Mouse (Mus musculus) forebrain, postnatal 0 days (tissue): ENCODE results near the gene Foxf1. TPM values are rescaled to one million over a fixed set of nuclear protein-coding genes. Genes with fewer than 3 reads are reported as not detected.

ENCODE experiments used
- ATAC-seq: fragments of 200-750 bp; cut with Nextera tagmentation; 2 replicates; pipeline ENCODE4 v1.8.0; 2017; ENCODE audit warnings: mild to moderate bottlenecking, moderate library complexity
- DNase-seq: peaks from one replicate; pipeline ENCODE4 v3.0.0-alpha.2; 2015
- H3K27ac ChIP-seq: fragments of 300-500 bp; sonication (generic); 2 replicates; pipeline ENCODE4 v1.5.1; 2014; ENCODE audit warnings: low read depth, mild to moderate bottlenecking, antibody characterized with exemption, low read length, moderate library complexity, mixed read lengths
- H3K27me3 ChIP-seq: fragments of 300-500 bp; sonication (generic); 2 replicates; pipeline ENCODE4 v1.6.1; 2014; ENCODE audit warnings: mild to moderate bottlenecking, low read length, mixed read lengths; ENCODE audit not compliant: insufficient read depth
- H3K36me3 ChIP-seq: fragments of 300-500 bp; sonication (generic); 2 replicates; pipeline ENCODE4 v1.6.1; 2014; ENCODE audit warnings: mild to moderate bottlenecking, moderate library complexity; ENCODE audit not compliant: insufficient read depth
- H3K4me1 ChIP-seq: fragments of 300-500 bp; sonication (generic); 2 replicates; pipeline ENCODE4 v1.6.1; 2014; ENCODE audit warnings: antibody characterized with exemption; ENCODE audit not compliant: insufficient read depth
- H3K4me2 ChIP-seq: fragments of 300-500 bp; sonication (generic); 2 replicates; pipeline ENCODE4 v1.6.1; 2014; ENCODE audit warnings: low read depth, mild to moderate bottlenecking, moderate library complexity
- H3K4me3 ChIP-seq: fragments of 300-500 bp; sonication (generic); 2 replicates; pipeline ENCODE4 v1.5.1; 2014; ENCODE audit warnings: low read depth, low read length, mixed read lengths
- H3K9ac ChIP-seq: fragments of 300-500 bp; sonication (generic); 2 replicates; pipeline ENCODE4 v1.6.1; 2014; ENCODE audit warnings: mild to moderate bottlenecking
- H3K9me3 ChIP-seq: fragments of 300-500 bp; sonication (generic); 2 replicates; pipeline ENCODE4 v1.6.1; 2016; ENCODE audit warnings: low read length
- CTCF ChIP-seq: sonication (generic); IDR thresholded peaks from 2 replicates; pipeline ENCODE4 v1.5.1; 2016; ENCODE audit warnings: antibody characterized with exemption, control low read depth, low read depth
- WGBS: fragments of 180-500 bp; shearing (Covaris S2); extraction: QIAGEN DNeasy Blood & Tissue Kit; methylation state at CpG from one replicate; pipeline ENCODE4 v1.1.7; 2014; 5-methylcytosine and 5-hydroxymethylcytosine counted together
- polyA plus RNA-seq: library from polyadenylated mRNA; unstranded; fragments of >200 nt; fragmentation: Nextera tagmentation; extraction: Ambion mirVana; gene quantifications from 2 replicates; pipeline ENCODE4 v1.2.1, GENCODE M21; 2015
- total RNA-seq: library from RNA; depleted of rRNA; stranded (reverse); fragments of >200 nt; gene quantifications from 2 replicates; pipeline ENCODE4 v1.2.3, GENCODE M21; 2014

Gene Foxf1
- total and polyA plus RNA-seq, 2 experiments from 2014 or later: 1.4 to 2.3 TPM

GRCm38 (mm10) chr8:121104049-121104818 is 20.0 kb downstream of the Foxf1 start:
- no peak overlapping the region for H3K4me2 ChIP-seq
- WGBS: 53% methylated on average over 17 of the region's 17 CpGs
- H3K9me3 ChIP-seq: no peaks in the 10 kb centered on the region
- peak; percentile 97 for TF ChIP-seq CTCF
- DNase-seq (peak; percentile 89), ATAC-seq (0 out of 2 replicates have a peak, but pooled peaks have one; percentile 30)
- H3K27ac ChIP-seq: no peak overlapping the region
- H3K9ac ChIP-seq: no peak overlapping the region
- H3K4me1 ChIP-seq: peaks cover 7% of the 10 kb centered on the region; the same call in 1 of the 2 replicates
- H3K27me3 ChIP-seq: no peaks in the 10 kb centered on the region
- H3K4me3 ChIP-seq: no peak overlapping the region
- H3K36me3 ChIP-seq: peaks cover 49% of the 10 kb centered on the region

- DNase-seq: peak; percentile 100
- H3K4me2 ChIP-seq: peak within 1 kb of the TSS; percentile 88
- H3K9me3 ChIP-seq: no peaks in the 10 kb centered on the region
- TF ChIP-seq CTCF: peak; percentile 47
- peak within 1 kb of the TSS; percentile 85 for H3K27ac ChIP-seq
- H3K4me1 ChIP-seq: peaks cover 7% of the 10 kb centered on the region; the same call in 1 of the 2 replicates
- peak within 1 kb of the TSS; percentile 88 for H3K4me3 ChIP-seq
- ATAC-seq: peak; percentile 99
- peak within 1 kb of the TSS; percentile 90 for H3K9ac ChIP-seq
- WGBS: 1% methylated on average over 75 of the region's 75 CpGs
- H3K36me3 ChIP-seq: peaks cover 14% of the 10 kb centered on the region
- peaks cover 6% of the 10 kb centered on the region for H3K27me3 ChIP-seq
Measured at GRCm38 (mm10) chr8:121107668-121108656, 23.8 kb downstream of the Foxf1 start, which contains the start of gene Mthfsd. Mthfsd (minus strand) TSS chr8:121108392.

- Histone ChIP-seq H3K4me2 (peak overlapping the region; percentile 88), H3K9ac (peak overlapping the region; percentile 90), H3K27ac (no peak overlapping the region), H3K4me1 (peaks cover 7% of the 10 kb centered on the region; the same call in 1 of the 2 replicates), H3K4me3 (peak overlapping the region; percentile 88), H3K27me3 (peaks cover 10% of the 10 kb centered on the region), H3K9me3 (no peaks in the 10 kb centered on the region), H3K36me3 (peaks cover 10% of the 10 kb centered on the region)
- DNase-seq (no peak), ATAC-seq (no peak)
- WGBS: 10% methylated on average over 5 of the region's 5 CpGs
- TF ChIP-seq CTCF: no peak
Measured at GRCm38 (mm10) chr8:121108657-121109056, 24.5 kb downstream of the Foxf1 start.

GRCm38 (mm10) chr8:121111145-121111907 is 27.1 kb downstream of the Foxf1 start:
- 47% methylated on average over 7 of the region's 7 CpGs for WGBS
- no peak overlapping the region for H3K4me3 ChIP-seq
- no peak overlapping the region for H3K9ac ChIP-seq
- H3K27ac ChIP-seq: no peak overlapping the region
- H3K9me3 ChIP-seq: no peaks in the 10 kb centered on the region
- peaks cover 36% of the 10 kb centered on the region for H3K27me3 ChIP-seq
- ATAC-seq (no peak), DNase-seq (no peak)
- no peaks in the 10 kb centered on the region for H3K36me3 ChIP-seq
- no peak overlapping the region for H3K4me2 ChIP-seq
- TF ChIP-seq CTCF: no peak
- peaks cover 7% of the 10 kb centered on the region; the same call in 1 of the 2 replicates for H3K4me1 ChIP-seq

- H3K4me2 ChIP-seq: no peak overlapping the region
Measured at GRCm38 (mm10) chr8:121113261-121113660, 29.1 kb downstream of the Foxf1 start.

GRCm38 (mm10) chr8:121115136-121115535 is 30.9 kb downstream of the Foxf1 start:
- Histone ChIP-seq H3K4me2 (no peak overlapping the region), H3K9me3 (no peaks in the 10 kb centered on the region), H3K9ac (no peak overlapping the region), H3K27ac (no peak overlapping the region), H3K4me3 (no peak overlapping the region), H3K4me1 (no peaks in the 10 kb centered on the region), H3K27me3 (peaks cover 69% of the 10 kb centered on the region), H3K36me3 (no peaks in the 10 kb centered on the region)
- WGBS: 3% methylated on average over 25 of the region's 25 CpGs
- DNase-seq (no peak), ATAC-seq (no peak)
- TF ChIP-seq CTCF: no peak

More at GRCm38 (mm10) chr8:121113261-121113660, 29.1 kb downstream of the Foxf1 start:
- peaks cover 54% of the 10 kb centered on the region for H3K27me3 ChIP-seq
- ATAC-seq (peak; percentile 58), DNase-seq (peak; percentile 97)
- no peak overlapping the region for H3K27ac ChIP-seq
- peak; percentile 99 for TF ChIP-seq CTCF
- 2% methylated on average over 21 of the region's 21 CpGs for WGBS
- no peaks in the 10 kb centered on the region for H3K9me3 ChIP-seq
- H3K4me1 ChIP-seq: no peaks in the 10 kb centered on the region
- H3K9ac ChIP-seq: no peak overlapping the region
- no peaks in the 10 kb centered on the region for H3K36me3 ChIP-seq
- H3K4me3 ChIP-seq: no peak overlapping the region
